Mouse (Mus musculus) stomach, postnatal 0 days (tissue): ENCODE measurements around the gene Stx12.

Experiments used
- CTCF ChIP-seq: IDR thresholded peaks from 2 replicates; pipeline ENCODE4 v1.5.1; 2016; ENCODE audit warnings: antibody characterized with exemption, low read depth, mild to moderate bottlenecking, moderate library complexity
- EP300 ChIP-seq: optimal IDR thresholded peaks from 2 replicates; pipeline ENCODE3; 2016; ENCODE audit warnings: antibody characterized with exemption

GRCm38 (mm10) chr4:132816855-132817254 is 67.5 kb downstream of the Stx12 start:
- TF ChIP-seq CTCF: no peak
- TF ChIP-seq EP300: no peak
